Mouse (Mus musculus) CH12.LX (cell line): Measurements from ENCODE around the gene Hcrtr1. TPM values are rescaled to one million over a fixed set of nuclear protein-coding genes. Genes with fewer than 3 reads are reported as not detected.

ENCODE experiments used
- DNase-seq: peaks from one replicate; pipeline ENCODE4 v3.0.0-alpha.2; 2013; ENCODE audit errors: extremely low read depth
- H3K27ac ChIP-seq: 2 replicates; pipeline ENCODE4 v1.5.1; 2012; ENCODE audit warnings: low read depth, mild to moderate bottlenecking, control low read depth, moderate library complexity; ENCODE audit not compliant: insufficient read depth
- H3K27me3 ChIP-seq: replicated peaks from 2 replicates; pipeline ENCODE3; 2012; ENCODE audit warnings: inconsistent platforms
- H3K36me3 ChIP-seq, 2 experiments: replicated peaks in 1 of 2; 2 replicates each; pipeline versions ENCODE3 to v1.6.1; 2012; ENCODE audit warnings: inconsistent platforms in 1 of 2, low read length in 1 of 2, mild to moderate bottlenecking in 1 of 2, mixed read lengths in 1 of 2, moderate library complexity in 1 of 2; ENCODE audit not compliant: control insufficient read depth in 1 of 2, insufficient read depth in 1 of 2
- H3K4me1 ChIP-seq, 2 experiments: 2 replicates each; pipeline ENCODE4 v1.6.1; 2012; ENCODE audit warnings: inconsistent platforms in 1 of 2, moderate library complexity in 1 of 2; ENCODE audit not compliant: insufficient read depth in 2 of 2, control insufficient read depth in 1 of 2
- H3K4me2 ChIP-seq: 2 replicates; pipeline ENCODE4 v1.6.1; 2012; ENCODE audit warnings: low read depth, mild to moderate bottlenecking, control low read depth; ENCODE audit not compliant: poor library complexity, insufficient read depth, severe bottlenecking
- H3K4me3 ChIP-seq, 3 experiments: fragments of 150-350 bp in 1 of 3; sonication (generic) in 1 of 3; replicated peaks in 1 of 3; 2 replicates each; pipeline versions ENCODE3 to v1.5.1; 2011 to 2012; ENCODE audit warnings: low read depth in 2 of 3, low read length in 2 of 3, mild to moderate bottlenecking in 2 of 3, moderate library complexity in 2 of 3, control low read depth in 1 of 3, improper control_type of control experiment in 1 of 3, inconsistent platforms in 1 of 3, mixed read lengths in 1 of 3; ENCODE audit not compliant: poor library complexity in 1 of 3
- H3K79me2 ChIP-seq: replicated peaks from 2 replicates; pipeline ENCODE4 v1.6.1; 2012; ENCODE audit warnings: mild to moderate bottlenecking, moderate library complexity; ENCODE audit not compliant: control insufficient read depth, poor library complexity, insufficient read depth, severe bottlenecking; ENCODE audit errors: extremely low read depth
- H3K9ac ChIP-seq: 2 replicates; pipeline ENCODE4 v1.6.1; 2012; ENCODE audit warnings: low read depth, mild to moderate bottlenecking, control low read depth, moderate library complexity; ENCODE audit not compliant: insufficient read depth
- H3K9me3 ChIP-seq: replicated peaks from 2 replicates; pipeline ENCODE3; 2012; ENCODE audit warnings: low read length, inconsistent platforms, mixed read lengths
- E2F4 ChIP-seq: IDR thresholded peaks from 2 replicates; pipeline ENCODE4 v1.6.1; 2011; ENCODE audit warnings: low read depth, low read length, improper control_type of control experiment; ENCODE audit not compliant: insufficient replicate concordance
- KAT2A ChIP-seq: IDR thresholded peaks from 2 replicates; pipeline ENCODE4 v1.6.1; 2012; ENCODE audit warnings: low read length, improper control_type of control experiment, inconsistent platforms; ENCODE audit not compliant: insufficient replicate concordance
- NELFE ChIP-seq: IDR thresholded peaks from 2 replicates; pipeline ENCODE4 v1.6.1; 2011; ENCODE audit warnings: low read depth, low read length, improper control_type of control experiment
- NRF1 ChIP-seq: IDR thresholded peaks from 2 replicates; pipeline ENCODE4 v1.6.1; 2014; ENCODE audit warnings: low read depth, mild to moderate bottlenecking, inconsistent platforms, low read length, improper control_type of control experiment, moderate library complexity
- POLR2AphosphoS2 ChIP-seq: IDR thresholded peaks from 2 replicates; pipeline ENCODE4 v1.6.1; 2011; ENCODE audit warnings: low read depth, low read length, improper control_type of control experiment
- RAD21 ChIP-seq: IDR thresholded peaks from 2 replicates; pipeline ENCODE4 v1.6.1; 2011; ENCODE audit warnings: low read depth, mild to moderate bottlenecking, low read length, improper control_type of control experiment, moderate library complexity
- dilution Hi-C: fragments of 300-500 bp; cut with MboI; formaldehyde crosslinking; loops from 2 replicates; pipeline ENCODE4 v1.14.3; 2020; ENCODE audit warnings: low sequenced_read_pairs; ENCODE audit not compliant: extremely low pct_unique_long_range_greater_than_20kb, extremely low pct_ligation_motif_present
- in situ Hi-C: fragments of 300-500 bp; cut with MboI; formaldehyde crosslinking; loops from 3 replicates; pipeline ENCODE4 v1.14.3; 2019; ENCODE audit warnings: low sequenced_read_pairs, low pct_ligation_motif_present, low pct_unique_long_range_greater_than_20kb, mixed read lengths
- polyA plus RNA-seq: library from polyadenylated mRNA; unstranded; fragments of >175 nt; gene quantifications from 2 replicates; pipeline ENCODE4 v1.2.1, GENCODE M21; 2012; ENCODE audit warnings: low read depth; ENCODE audit not compliant: insufficient read length
- total RNA-seq, 2 experiments: library from RNA; depleted of rRNA; stranded (reverse); fragments of 300-350 nt in 1 of 2; fragments of >200 nt in 1 of 2; gene quantifications; 2 replicates each; pipeline ENCODE4 v1.2.3; 2012 to 2014

The Hcrtr1 gene
- total and polyA plus RNA-seq, 3 experiments: not detected

GRCm38 (mm10) chr4:130081345-130082190, 57.6 kb downstream of the Hcrtr1 start:
- no peaks in the 10 kb centered on the region for H3K9me3 ChIP-seq
- H3K9ac ChIP-seq: no peak overlapping the region
- no peaks in the 10 kb centered on the region for H3K4me1 ChIP-seq
- H3K4me2 ChIP-seq: no peak overlapping the region
- no peak overlapping the region for H3K4me3 ChIP-seq
- dilution Hi-C loops (no loop called here), in situ Hi-C loops (loop anchor here (25.0 kb wide), 2 partner anchors 294 to 369 kb away; no protein-coding TSS in a partner anchor)
- no peak for DNase-seq
- no peak for TF ChIP-seq POLR2AphosphoS2
- no peak for TF ChIP-seq KAT2A
- TF ChIP-seq RAD21: no peak
- no peak for TF ChIP-seq E2F4
- no peak for TF ChIP-seq NRF1
- no peak for TF ChIP-seq NELFE
- peaks cover 96% of the 10 kb centered on the region for H3K27me3 ChIP-seq
- H3K36me3 ChIP-seq: no peaks in the 10 kb centered on the region
- no peak overlapping the region for H3K27ac ChIP-seq
- H3K79me2 ChIP-seq: no peaks in the 10 kb centered on the region

Other genes starting within 250 kb of the Hcrtr1 start
- 0.04 TPM in 2 replicates for gene Spocd1, start 210.1 kb downstream of the Hcrtr1 start, total RNA-seq (2012; rRNA removed)
- gene Spocd1, start 210.1 kb downstream of the Hcrtr1 start, total RNA-seq (2014; rRNA removed): 0.07 TPM in 1 of 2 replicates, not detected in the other
- 0.08 TPM in 1 of 2 replicates, not detected in the other for gene Spocd1, start 210.1 kb downstream of the Hcrtr1 start, polyA plus RNA-seq
- 0.04 and 0.08 TPM in 2 replicates for gene Adgrb2, start 154.5 kb downstream of the Hcrtr1 start, total RNA-seq (2012; rRNA removed)
- gene Adgrb2, start 154.5 kb downstream of the Hcrtr1 start, total RNA-seq (2014; rRNA removed): not detected in 2 replicates
- gene Adgrb2, start 154.5 kb downstream of the Hcrtr1 start, polyA plus RNA-seq: not detected in 2 replicates
- 0.13 TPM in 1 of 2 replicates, not detected in the other for gene Col16a1, start 91.5 kb downstream of the Hcrtr1 start, total RNA-seq (2012; rRNA removed)
- not detected in 2 replicates for gene Col16a1, start 91.5 kb downstream of the Hcrtr1 start, total RNA-seq (2014; rRNA removed)
- not detected in 2 replicates for gene Col16a1, start 91.5 kb downstream of the Hcrtr1 start, polyA plus RNA-seq
- 31.4 and 32.5 TPM in 2 replicates for gene Pef1, start 36.8 kb downstream of the Hcrtr1 start, total RNA-seq (2012; rRNA removed)
- 26.2 and 26.5 TPM in 2 replicates for gene Pef1, start 36.8 kb downstream of the Hcrtr1 start, total RNA-seq (2014; rRNA removed)
- 34.2 and 38.6 TPM in 2 replicates for gene Pef1, start 36.8 kb downstream of the Hcrtr1 start, polyA plus RNA-seq
- gene Tinagl1, start 35.8 kb upstream of the Hcrtr1 start, total RNA-seq (2012; rRNA removed): not detected in 2 replicates
- not detected in 2 replicates for gene Tinagl1, start 35.8 kb upstream of the Hcrtr1 start, total RNA-seq (2014; rRNA removed)
- gene Tinagl1, start 35.8 kb upstream of the Hcrtr1 start, polyA plus RNA-seq: not detected in 2 replicates
- gene Gm853, start 83.0 kb upstream of the Hcrtr1 start, total RNA-seq (2012; rRNA removed): not detected in 2 replicates
- not detected in 2 replicates for gene Gm853, start 83.0 kb upstream of the Hcrtr1 start, total RNA-seq (2014; rRNA removed)
- gene Gm853, start 83.0 kb upstream of the Hcrtr1 start, polyA plus RNA-seq: not detected in 2 replicates
- gene Serinc2, start 139.8 kb upstream of the Hcrtr1 start, total RNA-seq (2012; rRNA removed): 0.08 TPM in 1 of 2 replicates, not detected in the other
- gene Serinc2, start 139.8 kb upstream of the Hcrtr1 start, total RNA-seq (2014; rRNA removed): not detected in 2 replicates
- 0.20 TPM in 1 of 2 replicates, not detected in the other for gene Serinc2, start 139.8 kb upstream of the Hcrtr1 start, polyA plus RNA-seq
- gene Fabp3, start 169.2 kb upstream of the Hcrtr1 start, total RNA-seq (2012; rRNA removed): not detected in 2 replicates
- gene Fabp3, start 169.2 kb upstream of the Hcrtr1 start, total RNA-seq (2014; rRNA removed): not detected in 2 replicates
- 0.38 TPM in 1 of 2 replicates, not detected in the other for gene Fabp3, start 169.2 kb upstream of the Hcrtr1 start, polyA plus RNA-seq
- gene Gm10570, start 169.3 kb upstream of the Hcrtr1 start, total RNA-seq (2012; rRNA removed): not detected in 2 replicates
- not detected in 2 replicates for gene Gm10570, start 169.3 kb upstream of the Hcrtr1 start, total RNA-seq (2014; rRNA removed)
- gene Gm10570, start 169.3 kb upstream of the Hcrtr1 start, polyA plus RNA-seq: not detected in 2 replicates
- gene Zcchc17, start 220.6 kb upstream of the Hcrtr1 start, total RNA-seq (2012; rRNA removed): 31.7 and 42.6 TPM in 2 replicates
- gene Zcchc17, start 220.6 kb upstream of the Hcrtr1 start, total RNA-seq (2014; rRNA removed): 51.8 and 54.8 TPM in 2 replicates
- gene Zcchc17, start 220.6 kb upstream of the Hcrtr1 start, polyA plus RNA-seq: 67.7 and 87.4 TPM in 2 replicates
- 108 and 134 TPM in 2 replicates for gene Snrnp40, start 220.8 kb upstream of the Hcrtr1 start, total RNA-seq (2012; rRNA removed)
- 180 and 184 TPM in 2 replicates for gene Snrnp40, start 220.8 kb upstream of the Hcrtr1 start, total RNA-seq (2014; rRNA removed)
- 128 and 157 TPM in 2 replicates for gene Snrnp40, start 220.8 kb upstream of the Hcrtr1 start, polyA plus RNA-seq